Mouse (Mus musculus) kidney, postnatal 0 days (tissue): ENCODE results near the gene Tgif1. TPM values are rescaled to one million over a fixed set of nuclear protein-coding genes. Genes with fewer than 3 reads are reported as not detected.

Source experiments
- ATAC-seq: fragments of 200-750 bp; cut with Nextera tagmentation; replicated peaks from 2 replicates; pipeline ENCODE4 v1.8.0; 2017; ENCODE audit warnings: low read depth, moderate number of reproducible peaks, moderate TSS enrichment, moderate library complexity; ENCODE audit not compliant: low FRiP score
- DNase-seq: peaks from one replicate; pipeline ENCODE4 v3.0.0-alpha.2; 2016; ENCODE audit warnings: low spot score
- H3K27ac ChIP-seq: fragments of 300-500 bp; sonication (generic); 2 replicates; pipeline ENCODE4 v1.5.1; 2014; ENCODE audit warnings: mild to moderate bottlenecking
- H3K27me3 ChIP-seq: fragments of 300-500 bp; sonication (generic); 2 replicates; pipeline ENCODE4 v1.6.1; 2014; ENCODE audit warnings: low read length, mixed read lengths; ENCODE audit not compliant: insufficient read depth
- H3K36me3 ChIP-seq: fragments of 300-500 bp; sonication (generic); 2 replicates; pipeline ENCODE4 v1.6.1; 2014; ENCODE audit warnings: low read length, mixed read lengths; ENCODE audit not compliant: insufficient read depth
- H3K4me1 ChIP-seq: fragments of 300-500 bp; sonication (generic); replicated peaks from 2 replicates; pipeline ENCODE4 v1.6.1; 2014; ENCODE audit warnings: antibody characterized with exemption, low read length, mixed read lengths; ENCODE audit not compliant: insufficient read depth
- H3K4me2 ChIP-seq: fragments of 300-500 bp; sonication (generic); 2 replicates; pipeline ENCODE4 v1.6.1; 2014; ENCODE audit warnings: mild to moderate bottlenecking, low read length, moderate library complexity, mixed read lengths
- H3K4me3 ChIP-seq: fragments of 300-500 bp; sonication (generic); replicated peaks from 2 replicates; pipeline ENCODE4 v1.5.1; 2014; ENCODE audit warnings: low read depth, low read length
- H3K9ac ChIP-seq: fragments of 300-500 bp; sonication (generic); 2 replicates; pipeline ENCODE4 v1.6.1; 2014; ENCODE audit warnings: low read depth, low read length
- H3K9me3 ChIP-seq: fragments of 300-500 bp; sonication (generic); replicated peaks from 2 replicates; pipeline ENCODE4 v1.6.1; 2016; ENCODE audit warnings: low read length, inconsistent platforms, mixed read lengths
- CTCF ChIP-seq: IDR thresholded peaks from 2 replicates; pipeline ENCODE4 v1.5.1; 2016; ENCODE audit warnings: antibody characterized with exemption, low read depth, mild to moderate bottlenecking, moderate library complexity
- WGBS: fragments of 180-500 bp; shearing (Covaris S2); extraction: QIAGEN DNeasy Blood & Tissue Kit; methylation state at CpG from one replicate; pipeline ENCODE4 v1.1.7; 2014; 5-methylcytosine and 5-hydroxymethylcytosine counted together
- polyA plus RNA-seq: library from polyadenylated mRNA; unstranded; fragments of >200 nt; fragmentation: Nextera tagmentation; extraction: Ambion mirVana; gene quantifications from 2 replicates; pipeline ENCODE4 v1.2.1, GENCODE M21; 2015

Tgif1 gene
- polyA plus RNA-seq, 1 experiment from 2014 or later = 74.9 TPM

GRCm38 (mm10) chr17:70881194-70881593 is 27.8 kb upstream of the Tgif1 start:
- Histone ChIP-seq H3K4me1 (no peaks in the 10 kb centered on the region), H3K4me2 (no peak overlapping the region), H3K27me3 (no peaks in the 10 kb centered on the region), H3K9ac (no peak overlapping the region), H3K4me3 (no peak overlapping the region), H3K9me3 (no peaks in the 10 kb centered on the region), H3K27ac (no peak overlapping the region), H3K36me3 (no peaks in the 10 kb centered on the region)
- DNase-seq = no peak
- WGBS = 50% methylated on average over 7 of the region's 7 CpGs
- no peak for TF ChIP-seq CTCF
- no peak for ATAC-seq

- ATAC-seq (no peak), DNase-seq (no peak)
- H3K4me2 ChIP-seq = no peak overlapping the region
- no peak overlapping the region for H3K4me3 ChIP-seq
- TF ChIP-seq CTCF = no peak
- H3K9me3 ChIP-seq = no peaks in the 10 kb centered on the region
- no peaks in the 10 kb centered on the region for H3K4me1 ChIP-seq
- no peaks in the 10 kb centered on the region for H3K36me3 ChIP-seq
- no peaks in the 10 kb centered on the region for H3K27me3 ChIP-seq
- H3K9ac ChIP-seq = no peak overlapping the region
- no peak overlapping the region for H3K27ac ChIP-seq
These were observed 24.9 kb upstream of the Tgif1 start for GRCm38 (mm10) chr17:70878237-70878636.

GRCm38 (mm10) chr17:70873778-70874124 is 20.4 kb upstream of the Tgif1 start:
- no peaks in the 10 kb centered on the region for H3K36me3 ChIP-seq
- no peak overlapping the region for H3K9ac ChIP-seq
- H3K27me3 ChIP-seq = no peaks in the 10 kb centered on the region
- WGBS = 61% methylated on average over 7 of the region's 7 CpGs
- no peak for TF ChIP-seq CTCF
- ATAC-seq (no peak), DNase-seq (no peak)
- H3K4me3 ChIP-seq = 0 out of 2 replicates have a peak overlapping the region, but pooled peaks have one; percentile 16
- no peaks in the 10 kb centered on the region for H3K9me3 ChIP-seq
- no peak overlapping the region for H3K27ac ChIP-seq
- peak overlapping the region; percentile 43 for H3K4me2 ChIP-seq
- H3K4me1 ChIP-seq = 0 out of 2 replicates have a peak, but pooled peaks cover 3% of the 10 kb centered on the region

- Histone ChIP-seq H3K27me3 (no peaks in the 10 kb centered on the region), H3K9me3 (no peaks in the 10 kb centered on the region), H3K4me3 (0 out of 2 replicates have a peak overlapping the region, but pooled peaks have one; percentile 16), H3K4me1 (0 out of 2 replicates have a peak, but pooled peaks cover 3% of the 10 kb centered on the region), H3K36me3 (no peaks in the 10 kb centered on the region), H3K9ac (no peak overlapping the region), H3K27ac (no peak overlapping the region), H3K4me2 (peak overlapping the region; percentile 43)
- DNase-seq (peak; percentile 61), ATAC-seq (no peak; the same call in 1 of the 2 replicates)
- 39% methylated on average over 21 of the region's 21 CpGs for WGBS
- TF ChIP-seq CTCF = no peak
These were observed 19.8 kb upstream of the Tgif1 start for GRCm38 (mm10) chr17:70872936-70873777.

- Histone ChIP-seq H3K4me2 (0 out of 2 replicates have a peak overlapping the region, but pooled peaks have one; percentile 43), H3K9me3 (no peaks in the 10 kb centered on the region), H3K36me3 (no peaks in the 10 kb centered on the region), H3K4me1 (0 out of 2 replicates have a peak, but pooled peaks cover 3% of the 10 kb centered on the region), H3K27ac (no peak overlapping the region), H3K9ac (no peak overlapping the region), H3K4me3 (no peak overlapping the region), H3K27me3 (no peaks in the 10 kb centered on the region)
- TF ChIP-seq CTCF = no peak
- WGBS = 35% methylated on average over 14 of the region's 14 CpGs
- ATAC-seq = peak; percentile 56; the same call in 1 of the 2 replicates
- no peak for DNase-seq
These were observed 19.0 kb upstream of the Tgif1 start for GRCm38 (mm10) chr17:70872094-70872929.

- WGBS = 68% methylated on average over 5 of the region's 5 CpGs
- Histone ChIP-seq H3K27me3 (no peaks in the 10 kb centered on the region), H3K4me2 (no peak overlapping the region), H3K4me3 (no peak overlapping the region), H3K9ac (no peak overlapping the region), H3K9me3 (no peaks in the 10 kb centered on the region), H3K27ac (no peak overlapping the region), H3K36me3 (no peaks in the 10 kb centered on the region), H3K4me1 (0 out of 2 replicates have a peak, but pooled peaks cover 3% of the 10 kb centered on the region)
- no peak for TF ChIP-seq CTCF
- no peak for DNase-seq
- no peak for ATAC-seq
These were observed 18.3 kb upstream of the Tgif1 start for GRCm38 (mm10) chr17:70871676-70872075.
